Mouse (Mus musculus) naive thymus-derived CD4-positive, alpha-beta T cell, adult 5 months (primary cell): ENCODE results near the gene Spats2. TPM values are rescaled to one million over a fixed set of nuclear protein-coding genes. Genes with fewer than 3 reads are reported as not detected.

Experiments
- polyA plus RNA-seq: library from polyadenylated mRNA; unstranded; fragments of 100-300 nt; shearing (Covaris generic); gene quantifications from one replicate; pipeline ENCODE4 v1.2.1, GENCODE M21; 2017

Spats2 gene
- polyA plus RNA-seq, result 0.68 TPM

DNA sequence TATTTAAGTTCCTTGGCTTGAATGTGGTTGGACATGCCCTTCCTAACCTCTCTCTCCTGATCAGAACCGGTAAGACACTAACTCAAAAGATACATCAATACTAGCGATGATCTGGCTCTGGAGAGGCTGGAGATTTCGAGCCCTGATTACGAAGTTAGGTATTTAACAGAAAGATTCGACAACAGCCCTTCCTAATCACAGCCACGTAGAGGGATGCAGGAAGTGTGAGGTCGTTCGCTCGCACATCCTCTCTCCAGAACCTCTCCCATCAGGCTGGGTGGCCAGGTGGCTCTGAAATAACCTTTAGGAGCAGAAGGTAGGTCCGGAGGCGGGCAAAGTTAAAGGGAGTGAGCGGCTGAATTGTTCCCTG, at the start of gene Spats2:
TSS of gene Spats2 (plus strand) at position 206 of the 370 bp plus-strand sequence.

DNA sequence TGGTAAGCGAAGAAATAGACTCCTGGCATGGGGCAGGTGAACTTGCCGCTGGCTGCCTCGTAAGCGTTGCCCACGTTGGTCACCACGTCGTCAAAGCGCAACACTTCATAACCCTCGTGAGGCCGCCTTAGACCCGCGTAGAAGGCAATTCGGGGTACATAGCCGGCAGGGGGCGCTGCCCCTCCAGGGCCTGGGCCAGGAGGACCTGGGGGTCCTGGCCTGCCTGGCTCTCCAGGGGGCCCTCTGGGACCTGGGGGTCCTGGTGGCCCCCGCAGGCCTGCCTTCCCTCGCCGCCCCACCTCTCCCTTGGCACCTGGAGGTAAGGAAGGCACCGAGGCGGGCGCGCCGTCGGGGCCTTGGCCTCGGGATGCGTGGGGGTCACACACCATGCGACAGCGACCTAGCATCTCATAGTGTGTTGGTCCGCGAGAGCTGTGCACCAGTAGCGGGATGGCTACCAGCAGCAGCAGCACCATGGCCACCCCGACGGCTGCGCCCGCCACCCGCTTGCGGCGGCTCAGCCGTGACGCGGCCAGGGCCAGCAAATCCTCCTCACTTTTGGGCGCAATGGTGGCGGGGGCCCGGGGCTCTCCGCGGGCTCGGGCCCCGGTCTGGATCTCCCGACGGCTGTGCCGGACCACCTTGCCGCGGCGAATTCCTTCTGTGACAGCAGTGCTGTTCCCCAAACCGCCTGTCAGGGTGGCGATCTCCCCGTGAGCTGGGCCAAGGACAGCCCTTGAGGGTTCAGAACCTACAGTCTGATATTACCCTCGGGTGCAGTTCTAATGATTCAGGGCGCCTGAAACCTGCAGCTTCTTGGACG, 38.3 kb upstream of the Spats2 start, which contains the start of gene C1ql4:
TSS of gene C1ql4 (minus strand) at position 565 of the 823 bp plus-strand sequence.

DNA sequence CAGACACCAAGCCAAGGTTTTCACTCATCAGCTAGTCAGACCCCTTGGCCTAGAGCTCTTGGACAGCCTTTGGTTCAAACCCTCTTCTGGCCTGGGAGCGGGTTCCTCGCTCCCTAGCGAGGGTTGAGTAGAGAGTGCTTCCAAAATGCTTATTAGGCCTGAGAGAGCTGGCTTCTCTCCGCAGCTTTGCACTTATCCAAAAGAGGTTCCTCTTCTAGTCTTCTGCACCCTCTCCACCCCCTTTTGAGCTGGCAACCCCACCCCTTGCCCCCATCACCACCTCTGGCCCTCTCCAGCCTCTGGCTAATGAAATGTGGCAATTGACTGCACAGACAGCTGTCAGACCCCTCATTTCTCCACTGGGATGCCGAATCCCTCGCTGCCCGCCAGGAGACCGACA, 32.8 kb upstream of the Spats2 start, which contains the start of gene Dnajc22:
TSS of gene Dnajc22 (plus strand) at position 301 of the 400 bp plus-strand sequence.

DNA sequence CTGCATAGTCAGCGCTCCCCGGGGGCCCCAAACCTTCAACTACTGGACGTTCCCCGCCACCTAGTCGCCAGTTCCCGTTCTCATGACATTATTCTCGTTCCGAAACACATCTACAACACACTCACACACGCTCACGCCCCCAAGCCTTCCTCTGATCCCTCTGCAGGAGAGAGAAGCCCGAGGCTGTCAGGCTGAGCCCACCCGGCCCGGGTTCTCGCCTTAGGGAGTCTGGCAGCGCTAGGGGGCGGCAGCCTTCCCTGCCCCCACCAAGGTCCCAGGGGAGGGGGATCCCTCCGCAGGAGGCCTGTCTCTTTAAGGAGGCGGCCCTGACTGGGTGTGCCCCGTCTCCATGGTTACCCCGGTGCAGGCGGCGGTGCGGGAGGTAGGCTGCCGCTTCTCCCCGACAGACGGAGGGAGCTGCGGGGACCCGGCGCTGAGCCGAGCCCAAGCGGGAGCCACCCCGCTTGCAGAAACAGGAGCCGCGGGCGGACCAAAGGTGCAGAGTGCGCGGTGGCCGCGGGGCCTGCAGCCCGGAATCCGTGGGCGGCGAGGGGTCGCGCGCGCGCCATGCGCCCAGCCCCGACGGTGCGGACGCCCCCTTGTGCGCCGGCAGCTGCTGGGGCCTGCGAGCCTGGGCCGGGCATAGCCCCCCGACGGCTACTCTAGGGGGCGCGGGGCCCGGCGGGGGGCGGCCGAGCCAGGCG, 98.6 kb downstream of the Spats2 start, which contains the start of gene Kcnh3:
TSS of gene Kcnh3 (plus strand) at position 654 of the 704 bp plus-strand sequence.

DNA sequence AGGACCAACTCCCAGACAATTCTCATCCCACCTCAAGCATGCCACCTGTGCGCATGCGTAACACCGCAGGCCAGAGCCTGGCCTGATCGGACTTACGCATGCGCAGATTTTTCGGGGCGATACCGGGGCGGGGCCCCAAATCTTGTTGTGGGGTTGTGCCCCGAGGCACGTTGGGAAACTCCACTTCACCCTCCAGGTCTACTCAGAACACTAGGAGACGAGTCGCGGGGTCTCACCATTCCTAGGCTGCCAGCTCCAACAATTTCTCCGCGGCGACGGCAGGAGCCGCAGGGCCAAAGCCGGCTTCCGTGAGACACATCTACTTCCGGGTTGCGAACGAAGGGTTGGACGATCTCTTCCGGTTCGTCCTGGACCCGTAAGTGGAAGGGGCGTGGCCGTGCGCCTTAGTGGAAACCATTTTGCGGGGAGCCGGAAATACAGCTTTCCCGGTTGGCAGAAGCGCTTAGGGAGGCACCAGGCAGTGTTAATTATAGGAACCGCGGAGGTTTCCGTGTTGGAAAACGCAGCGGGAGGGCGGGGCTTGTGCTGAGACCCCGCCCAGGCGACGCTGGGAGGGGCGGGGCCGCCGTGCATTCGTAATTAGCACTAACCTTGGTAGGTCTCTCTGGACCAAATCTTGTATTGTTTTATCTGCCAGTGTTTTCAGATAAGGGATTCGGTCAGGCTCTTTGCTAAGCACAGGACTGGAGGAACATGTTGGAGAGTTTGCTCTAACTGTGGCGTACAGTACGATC, 126.1 kb downstream of the Spats2 start, which contains the start of gene Mcrs1:
TSS of gene Mcrs1 (minus strand) at position 336 of the 755 bp plus-strand sequence.

Other genes with a start within 250 kb of the Spats2 start
- 39.4 TPM for gene Rhebl1, start 231.4 kb upstream of the Spats2 start, polyA plus RNA-seq
- gene Dhh, start 227.4 kb upstream of the Spats2 start, polyA plus RNA-seq, result not detected
- gene Lmbr1l, start 207.7 kb upstream of the Spats2 start, polyA plus RNA-seq, result 152 TPM
- 277 TPM for gene Tuba1b, start 191.4 kb upstream of the Spats2 start, polyA plus RNA-seq
- not detected for gene Gm49450, start 172.4 kb upstream of the Spats2 start, polyA plus RNA-seq
- 197 TPM for gene Tuba1a, start 172.2 kb upstream of the Spats2 start, polyA plus RNA-seq
- gene Tuba1c, start 96.0 kb upstream of the Spats2 start, polyA plus RNA-seq, result 27.1 TPM
- not detected for gene Prph, start 70.7 kb upstream of the Spats2 start, polyA plus RNA-seq
- gene Troap, start 51.3 kb upstream of the Spats2 start, polyA plus RNA-seq, result not detected
- gene C1ql4, start 38.1 kb upstream of the Spats2 start, polyA plus RNA-seq, result not detected
- 0.37 TPM for gene Dnajc22, start 32.7 kb upstream of the Spats2 start, polyA plus RNA-seq
- 1.7 TPM for gene Kcnh3, start 98.9 kb downstream of the Spats2 start, polyA plus RNA-seq
- 89.8 TPM for gene Mcrs1, start 126.0 kb downstream of the Spats2 start, polyA plus RNA-seq
- 26.7 TPM for gene Prpf40b, start 169.2 kb downstream of the Spats2 start, polyA plus RNA-seq
- gene Fam186b, start 170.0 kb downstream of the Spats2 start, polyA plus RNA-seq, result 0.71 TPM
- 48.1 TPM for gene Fmnl3, start 244.6 kb downstream of the Spats2 start, polyA plus RNA-seq